Mouse (Mus musculus) hindbrain, embryonic 14.5 days (tissue): ENCODE measurements at regions not wholly inside any gene's neighbourhood (a gene's known extent, or its start where the extent isn't known, plus 50 kb on each side); places are given as distances from the start of the nearest gene placed in this dataset.
A peak's percentile ranks its signal among the peaks of the same experiment; 100 is the strongest.

Experiments
- ATAC-seq: fragments of 200-750 bp; cut with Nextera tagmentation; 2 replicates; pipeline ENCODE4 v1.8.0; 2017; ENCODE audit warnings: moderate number of reproducible peaks, mild to moderate bottlenecking, moderate TSS enrichment, moderate library complexity; ENCODE audit not compliant: low FRiP score
- DNase-seq: peaks from one replicate; pipeline ENCODE4 v3.0.0-alpha.2; 2015; ENCODE audit warnings: low spot score
- H3K27ac ChIP-seq: fragments of 300-500 bp; sonication (generic); 2 replicates; pipeline ENCODE4 v1.5.1; 2014; ENCODE audit warnings: mild to moderate bottlenecking, moderate library complexity
- H3K27me3 ChIP-seq: fragments of 300-500 bp; sonication (generic); 2 replicates; pipeline ENCODE4 v1.6.1; 2014; ENCODE audit warnings: mild to moderate bottlenecking, low read length, mixed read lengths; ENCODE audit not compliant: control insufficient read depth, insufficient read depth
- H3K36me3 ChIP-seq: fragments of 300-500 bp; sonication (generic); replicated peaks from 2 replicates; pipeline ENCODE4 v1.6.1; 2014; ENCODE audit not compliant: control insufficient read depth, insufficient read depth
- H3K4me1 ChIP-seq: fragments of 300-500 bp; sonication (generic); replicated peaks from 2 replicates; pipeline ENCODE4 v1.6.1; 2014; ENCODE audit warnings: antibody characterized with exemption, low read length, mixed read lengths; ENCODE audit not compliant: control insufficient read depth, insufficient read depth
- H3K4me2 ChIP-seq: fragments of 300-500 bp; sonication (generic); replicated peaks from 2 replicates; pipeline ENCODE4 v1.6.1; 2014; ENCODE audit warnings: mild to moderate bottlenecking, moderate library complexity
- H3K4me3 ChIP-seq: fragments of 300-500 bp; sonication (generic); replicated peaks from 2 replicates; pipeline ENCODE4 v1.5.1; 2014; ENCODE audit warnings: mild to moderate bottlenecking, low read length
- H3K9ac ChIP-seq: fragments of 300-500 bp; sonication (generic); 2 replicates; pipeline ENCODE4 v1.6.1; 2014
- H3K9me3 ChIP-seq: fragments of 300-500 bp; sonication (generic); 2 replicates; pipeline ENCODE4 v1.6.1; 2016; ENCODE audit warnings: low read length; ENCODE audit not compliant: control insufficient read depth
- WGBS: fragments of 180-500 bp; shearing (Covaris S2); extraction: QIAGEN DNeasy Blood & Tissue Kit; methylation state at CpG from one replicate; pipeline ENCODE4 v1.1.7; 2014; 5-methylcytosine and 5-hydroxymethylcytosine counted together

DNA sequence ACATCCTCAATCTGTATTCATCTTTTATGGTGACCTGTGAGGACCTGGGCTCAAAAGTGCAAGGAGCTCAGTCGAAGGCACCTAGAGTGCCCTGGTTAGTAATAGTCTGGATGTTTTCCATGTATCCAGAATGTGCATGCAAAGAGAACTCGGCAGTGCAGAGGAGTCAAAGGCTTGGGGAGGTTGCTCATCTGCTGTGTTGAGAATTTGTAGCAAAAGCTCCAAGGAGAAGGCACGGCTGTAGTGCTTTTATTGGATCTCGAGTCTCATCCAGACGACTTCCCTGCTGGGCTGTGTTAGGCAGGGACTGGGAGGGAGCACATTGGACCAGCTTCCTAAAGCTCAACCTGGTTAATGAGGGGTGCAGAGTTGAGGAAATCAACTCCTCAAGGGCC is 97.3 kb upstream of the Wscd1 start:
- no peaks in the 10 kb centered on the region for H3K9me3 ChIP-seq
- no peak overlapping the region for H3K27ac ChIP-seq
- no peak overlapping the region for H3K4me2 ChIP-seq
- no peak overlapping the region for H3K4me3 ChIP-seq
- 76% methylated on average over 5 of the region's 5 CpGs for WGBS
- H3K9ac ChIP-seq, result no peak overlapping the region
- DNase-seq, result no peak
- no peaks in the 10 kb centered on the region for H3K4me1 ChIP-seq
- no peak for ATAC-seq
- no peaks in the 10 kb centered on the region for H3K36me3 ChIP-seq
- no peaks in the 10 kb centered on the region for H3K27me3 ChIP-seq

DNA sequence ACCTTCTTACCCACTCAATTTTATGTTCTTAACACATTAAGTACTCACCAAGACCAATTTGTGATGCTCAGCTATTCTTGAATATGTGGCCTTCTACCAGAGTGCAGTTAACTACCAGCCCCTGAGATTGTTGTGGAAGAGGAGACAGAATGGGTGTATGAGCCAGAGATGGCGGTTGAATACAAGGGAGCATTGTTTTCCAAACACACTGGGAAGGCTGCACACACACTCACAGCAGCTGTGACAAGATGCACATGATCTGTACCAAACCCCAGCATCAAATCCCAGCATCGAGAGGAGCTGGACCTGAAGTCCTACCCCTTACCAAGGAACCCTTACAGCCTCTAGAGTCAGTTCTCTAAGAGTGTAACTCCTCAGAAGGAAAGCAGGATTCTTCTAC is 91.4 kb upstream of the Wscd1 start:
- no peaks in the 10 kb centered on the region for H3K9me3 ChIP-seq
- H3K27ac ChIP-seq, result no peak overlapping the region
- H3K36me3 ChIP-seq, result no peaks in the 10 kb centered on the region
- H3K4me1 ChIP-seq, result no peaks in the 10 kb centered on the region
- H3K4me3 ChIP-seq, result no peak overlapping the region
- no peak overlapping the region for H3K4me2 ChIP-seq
- WGBS, result 60% methylated on average over 2 of the region's 2 CpGs
- H3K27me3 ChIP-seq, result no peaks in the 10 kb centered on the region
- DNase-seq (no peak), ATAC-seq (no peak)
- H3K9ac ChIP-seq, result no peak overlapping the region

DNA sequence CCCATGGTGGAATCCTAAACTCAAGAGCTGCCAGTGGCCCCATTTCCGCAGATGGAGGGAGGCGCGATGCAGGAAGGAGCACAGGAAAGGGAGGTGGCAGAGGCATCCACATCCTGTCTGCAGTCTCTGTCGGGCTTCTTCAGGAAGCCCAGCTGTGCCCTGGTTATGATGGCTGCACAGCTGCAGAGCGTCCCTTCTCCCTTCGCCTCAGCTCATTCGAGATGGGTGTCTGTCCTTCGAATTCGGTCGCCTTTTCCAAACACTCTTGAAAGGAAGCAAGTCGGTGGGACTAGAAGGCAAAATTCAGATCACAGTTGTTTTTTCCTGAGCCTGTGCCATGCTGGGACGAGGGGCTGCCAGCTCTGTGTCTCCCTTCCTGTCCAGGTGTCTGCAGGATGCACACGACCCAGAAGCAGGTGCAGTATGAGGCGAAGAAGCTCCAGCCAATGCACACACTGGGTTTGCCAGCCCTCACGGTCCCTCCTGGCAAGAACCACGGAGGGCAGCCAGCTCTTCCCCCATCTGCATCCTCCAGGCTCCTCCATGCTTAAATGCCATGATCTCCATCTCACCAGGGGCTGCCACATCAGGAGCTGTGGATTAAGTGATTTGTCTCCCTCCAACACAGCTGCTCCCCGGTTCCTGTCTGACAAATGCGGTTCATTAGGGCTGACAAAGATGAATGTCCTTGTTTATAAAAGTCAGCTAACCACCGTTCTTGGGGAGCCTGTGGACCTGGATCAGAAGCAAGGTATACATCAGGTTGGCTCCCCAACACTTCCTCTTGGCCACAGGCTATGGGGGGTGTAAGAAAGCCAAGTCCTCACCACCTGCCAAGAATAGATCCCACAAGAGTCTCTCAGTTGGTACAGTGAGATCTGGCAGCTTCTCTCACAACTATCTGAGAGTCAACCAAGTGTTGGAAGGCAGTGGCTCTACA is 79.3 kb upstream of the Wscd1 start:
- Histone ChIP-seq H3K27ac (0 out of 2 replicates have a peak overlapping the region, but pooled peaks have one; percentile 23), H3K4me1 (peaks cover 4% of the 10 kb centered on the region; the same call in 1 of the 2 replicates), H3K4me3 (no peak overlapping the region), H3K4me2 (no peak overlapping the region), H3K9me3 (no peaks in the 10 kb centered on the region), H3K9ac (no peak overlapping the region), H3K36me3 (no peaks in the 10 kb centered on the region), H3K27me3 (no peaks in the 10 kb centered on the region)
- WGBS, result 61% methylated on average over 19 of the region's 19 CpGs
- no peak for DNase-seq
- no peak; the same call in 1 of the 2 replicates for ATAC-seq

DNA sequence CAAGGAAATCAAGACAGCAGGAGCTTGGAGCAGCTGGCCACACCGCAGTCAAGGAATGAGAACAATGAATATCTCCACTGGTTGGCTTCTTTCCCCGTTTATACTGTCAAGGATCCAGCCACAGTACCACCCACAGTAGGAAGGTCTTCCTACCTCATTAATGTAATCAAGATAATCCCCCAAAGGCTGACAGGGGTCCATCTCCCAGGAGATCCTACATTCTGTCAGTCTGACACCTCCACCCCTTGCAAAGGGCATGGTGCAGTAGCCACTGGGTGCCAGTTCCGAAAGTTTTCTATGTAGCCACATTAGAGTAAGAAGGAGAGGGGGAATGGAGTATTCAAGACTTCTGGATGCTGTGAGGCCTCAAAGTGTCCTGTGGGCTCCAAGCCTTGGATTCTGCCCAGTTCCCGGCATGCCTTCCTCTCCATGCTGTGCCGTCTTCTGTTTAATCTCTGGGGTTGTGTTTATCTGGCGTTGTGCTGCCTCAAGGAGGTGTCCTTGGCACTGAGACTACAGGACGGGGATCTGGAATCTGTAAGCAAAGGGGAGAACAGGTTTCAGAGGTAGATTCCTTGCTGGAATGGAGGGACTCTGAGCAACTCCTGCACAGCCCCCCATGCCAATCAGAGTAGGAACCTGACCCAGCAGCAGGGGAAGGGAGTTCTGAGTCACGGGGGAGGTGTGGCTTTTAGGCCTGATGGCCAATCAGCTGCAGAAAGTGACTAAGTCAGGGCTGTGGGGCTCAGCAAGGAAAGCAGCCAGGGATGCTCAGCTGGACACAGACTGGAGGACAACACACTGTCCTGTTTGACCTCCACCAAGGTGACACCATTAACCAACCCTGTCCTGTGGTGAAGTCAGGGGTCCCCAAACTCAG is 77.3 kb upstream of the Wscd1 start:
- DNase-seq, result no peak
- no peak overlapping the region for H3K4me3 ChIP-seq
- WGBS, result 47% methylated on average over 8 of the region's 8 CpGs
- H3K27me3 ChIP-seq, result no peaks in the 10 kb centered on the region
- no peak overlapping the region for H3K27ac ChIP-seq
- no peak overlapping the region for H3K9ac ChIP-seq
- ATAC-seq, result no peak
- H3K36me3 ChIP-seq, result no peaks in the 10 kb centered on the region
- H3K4me2 ChIP-seq, result no peak overlapping the region
- no peaks in the 10 kb centered on the region for H3K9me3 ChIP-seq
- H3K4me1 ChIP-seq, result peaks cover 4% of the 10 kb centered on the region; the same call in 1 of the 2 replicates

DNA sequence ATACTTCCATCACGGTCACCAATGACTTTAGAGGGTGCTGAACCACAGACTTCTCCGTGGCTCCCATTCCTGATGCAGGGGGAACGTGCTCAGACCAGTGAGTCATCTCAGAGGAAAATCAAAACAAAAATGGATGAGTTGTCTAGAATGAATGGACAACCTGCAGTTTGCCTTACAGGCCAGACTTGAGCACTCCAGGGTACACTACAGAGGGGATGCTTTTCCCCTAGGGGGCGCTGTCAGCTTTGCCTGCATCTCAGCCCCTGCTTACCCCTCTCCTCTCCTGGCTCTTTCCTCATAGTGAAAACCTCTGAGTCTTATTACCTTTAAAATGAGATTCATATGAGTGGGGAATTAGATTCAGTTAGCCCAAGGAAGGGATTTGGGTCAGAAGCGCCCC is 75.4 kb upstream of the Wscd1 start:
- no peak overlapping the region for H3K27ac ChIP-seq
- H3K36me3 ChIP-seq, result no peaks in the 10 kb centered on the region
- H3K4me2 ChIP-seq, result no peak overlapping the region
- no peak overlapping the region for H3K4me3 ChIP-seq
- H3K9ac ChIP-seq, result no peak overlapping the region
- 50% methylated on average over 5 of the region's 5 CpGs for WGBS
- no peaks in the 10 kb centered on the region for H3K27me3 ChIP-seq
- DNase-seq, result peak; percentile 52
- H3K9me3 ChIP-seq, result no peaks in the 10 kb centered on the region
- H3K4me1 ChIP-seq, result peaks cover 4% of the 10 kb centered on the region; the same call in 1 of the 2 replicates
- peak; percentile 64; the same call in 1 of the 2 replicates for ATAC-seq

DNA sequence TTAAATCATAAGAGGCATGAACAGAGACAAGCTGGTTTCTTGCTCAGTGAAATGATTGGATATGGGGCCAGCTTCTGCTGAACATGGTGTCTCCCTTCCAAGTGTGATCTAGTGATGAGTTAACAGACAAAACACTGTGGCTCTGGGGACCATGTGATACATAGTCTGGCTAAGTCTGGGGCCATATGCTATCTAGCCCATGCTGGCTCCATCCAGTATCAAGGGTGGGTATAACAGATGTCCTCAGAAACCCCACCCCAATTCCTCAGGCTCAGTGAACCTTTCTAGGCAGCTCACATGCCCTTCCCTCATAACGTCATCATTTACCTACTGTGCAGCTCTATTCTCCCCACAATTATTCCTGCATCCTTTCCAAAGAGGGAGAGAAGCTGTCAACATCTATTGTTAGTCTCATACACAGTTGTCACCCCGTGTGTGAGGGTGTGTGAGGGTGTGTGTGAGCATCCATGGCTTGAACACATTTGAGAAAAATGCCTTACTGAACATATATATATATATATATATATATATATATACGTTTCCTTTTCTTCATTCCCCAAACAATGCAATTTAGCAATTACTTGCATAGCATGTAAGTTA is 73.9 kb upstream of the Wscd1 start:
- Histone ChIP-seq H3K4me1 (0 out of 2 replicates have a peak, but pooled peaks cover 1% of the 10 kb centered on the region), H3K4me3 (no peak overlapping the region), H3K9me3 (no peaks in the 10 kb centered on the region), H3K9ac (no peak overlapping the region), H3K4me2 (no peak overlapping the region), H3K27ac (no peak overlapping the region), H3K36me3 (no peaks in the 10 kb centered on the region), H3K27me3 (no peaks in the 10 kb centered on the region)
- no peak for ATAC-seq
- WGBS, result 52% methylated on average over 3 of the region's 3 CpGs
- no peak for DNase-seq

DNA sequence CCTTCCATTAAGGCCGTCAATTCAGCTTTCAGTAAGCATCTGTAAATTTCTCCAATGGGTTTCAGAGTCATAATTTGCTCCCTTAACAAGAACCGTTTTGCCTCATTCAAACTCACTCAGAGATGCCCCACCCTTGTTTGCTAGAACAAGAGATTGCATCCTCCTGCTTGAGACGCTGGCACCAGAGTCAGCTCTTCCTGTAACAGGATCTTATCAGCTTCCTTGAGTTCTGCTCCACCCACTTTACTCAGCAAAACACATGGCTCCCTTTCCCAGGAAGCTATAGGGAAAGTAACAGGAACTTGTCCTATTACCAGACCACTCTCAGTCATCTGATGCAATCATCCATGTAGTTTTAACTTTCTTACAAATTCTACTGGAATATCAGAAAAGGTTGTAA is 52.7 kb upstream of the Wscd1 start:
- H3K4me1 ChIP-seq, result no peaks in the 10 kb centered on the region; the same call in 1 of the 2 replicates
- H3K27me3 ChIP-seq, result no peaks in the 10 kb centered on the region
- WGBS, result 59% methylated on average over 3 of the region's 3 CpGs
- no peaks in the 10 kb centered on the region for H3K36me3 ChIP-seq
- ATAC-seq (no peak), DNase-seq (no peak)
- H3K27ac ChIP-seq, result no peak overlapping the region
- H3K4me3 ChIP-seq, result no peak overlapping the region
- no peaks in the 10 kb centered on the region for H3K9me3 ChIP-seq
- H3K9ac ChIP-seq, result no peak overlapping the region
- H3K4me2 ChIP-seq, result no peak overlapping the region

DNA sequence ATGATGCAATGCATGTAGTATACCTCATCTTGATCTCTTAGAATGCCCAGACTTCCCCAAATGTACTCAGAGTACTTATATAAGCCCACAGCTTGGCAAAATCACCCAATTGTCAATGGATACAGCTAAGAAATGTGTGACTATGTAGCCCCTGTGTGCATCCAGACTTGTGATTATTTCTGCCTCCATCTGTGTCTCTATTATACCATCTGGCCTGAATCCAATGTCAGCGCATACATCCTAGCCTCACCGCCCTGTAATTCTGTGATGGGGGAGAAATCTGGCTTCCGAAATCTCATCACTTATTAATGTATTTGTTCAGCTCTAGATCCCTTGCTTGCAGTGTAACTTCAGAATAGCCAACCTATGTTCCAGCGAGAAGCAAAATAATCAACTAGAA is 50.9 kb upstream of the Wscd1 start:
- Histone ChIP-seq H3K36me3 (no peaks in the 10 kb centered on the region), H3K27me3 (no peaks in the 10 kb centered on the region), H3K27ac (no peak overlapping the region), H3K9ac (no peak overlapping the region), H3K4me2 (no peak overlapping the region), H3K9me3 (no peaks in the 10 kb centered on the region), H3K4me1 (no peaks in the 10 kb centered on the region; the same call in 1 of the 2 replicates), H3K4me3 (no peak overlapping the region)
- no peak for DNase-seq
- 79% methylated on average over 4 of the region's 4 CpGs for WGBS
- ATAC-seq, result no peak
